ENCODE assay signal across 8 mouse cellular contexts in genomic region chr4:109430854-109431253, GRCm38 (mm10). TPM values are rescaled to one million over a fixed set of nuclear protein-coding genes. Genes with fewer than 3 reads are reported as not detected.
DNase-seq lines count a peak whose midpoint lies in the region; ATAC-seq and TF ChIP-seq lines count a peak whose summit lies in the region.

No protein-coding gene starts in this region.

- H3K4me1 ChIP-seq in cerebellum, adult 2 months (ENCODE audit: control insufficient read depth, insufficient read depth, low read length) = peaks cover 7% of the 10 kb centered on the region; the same call in 1 of the 2 replicates
- no peaks in the 10 kb centered on the region for H3K4me1 ChIP-seq in intestine, embryonic 14.5 days (replicated peaks; ENCODE audit: control insufficient read depth, insufficient read depth, low read length)
- H3K4me1 ChIP-seq in liver, embryonic 11.5 days (replicated peaks; ENCODE audit: control insufficient read depth, insufficient read depth, low read length) = peaks cover 17% of the 10 kb centered on the region

- no peaks in the 10 kb centered on the region for H3K9me3 ChIP-seq in intestine, embryonic 14.5 days (ENCODE audit: control insufficient read depth, low read length)
- no peaks in the 10 kb centered on the region for H3K9me3 ChIP-seq in liver, embryonic 11.5 days (ENCODE audit: control insufficient read depth, low read length)

- no peak for TF ChIP-seq POLR2A in cerebellum, adult 2 months (IDR thresholded peaks at IDR 0.05; ENCODE audit: borderline replicate concordance, insufficient read depth, low read length)

- ATAC-seq in intestine, embryonic 14.5 days (replicated peaks; ENCODE audit: low FRiP score, low TSS enrichment, low read depth) = peak; percentile 80
- peak; percentile 81 for ATAC-seq in liver, embryonic 11.5 days (replicated peaks; ENCODE audit: low FRiP score)

- peak; percentile 59; the same call in 1 of the 2 replicates for TF ChIP-seq CTCF in cerebellum, adult 2 months (IDR thresholded peaks at IDR 0.05; ENCODE audit: borderline replicate concordance, insufficient read depth, low read depth, low read length)

- no peak overlapping the region for H3K9ac ChIP-seq in intestine, embryonic 14.5 days (ENCODE audit: low read length)
- no peak overlapping the region for H3K9ac ChIP-seq in liver, embryonic 11.5 days (ENCODE audit: low read depth, low read length)

- no peak overlapping the region for H3K4me3 ChIP-seq in cerebellum, adult 2 months (replicated peaks; ENCODE audit: insufficient read depth, low read depth, low read length)
- no peak overlapping the region for H3K4me3 ChIP-seq in intestine, embryonic 14.5 days (ENCODE audit: low read depth, low read length)
- no peak overlapping the region for H3K4me3 ChIP-seq in liver, embryonic 11.5 days (ENCODE audit: low read depth, low read length)

- H3K27me3 ChIP-seq in cerebellum, adult 2 months (ENCODE audit: control insufficient read depth, insufficient read depth, low read length) = no peaks in the 10 kb centered on the region
- no peaks in the 10 kb centered on the region for H3K27me3 ChIP-seq in intestine, embryonic 14.5 days (replicated peaks; ENCODE audit: control insufficient read depth, insufficient read depth, low read length)
- no peaks in the 10 kb centered on the region for H3K27me3 ChIP-seq in liver, embryonic 11.5 days (replicated peaks; ENCODE audit: control insufficient read depth, insufficient read depth, low read length)

- intact Hi-C loops in gastrocnemius, postnatal 14 days (cut with DNase I; ENCODE audit: low total_unique reads) = no loop called here

- H3K27ac ChIP-seq in cerebellum, adult 2 months (ENCODE audit: insufficient read depth, low read length) = no peak overlapping the region
- H3K27ac ChIP-seq in intestine, embryonic 14.5 days (ENCODE audit: low read depth) = no peak overlapping the region
- no peak overlapping the region for H3K27ac ChIP-seq in liver, embryonic 11.5 days (ENCODE audit: low read depth, low read length)

- no peaks in the 10 kb centered on the region for H3K36me3 ChIP-seq in intestine, embryonic 14.5 days (ENCODE audit: control insufficient read depth, insufficient read depth, low read length)
- H3K36me3 ChIP-seq in liver, embryonic 11.5 days (ENCODE audit: control insufficient read depth, insufficient read depth, low read length) = no peaks in the 10 kb centered on the region

- no peak overlapping the region for H3K4me2 ChIP-seq in intestine, embryonic 14.5 days (ENCODE audit: low read length)
- H3K4me2 ChIP-seq in liver, embryonic 11.5 days = no peak overlapping the region

- peak; percentile 46 to 61 for DNase-seq in urinary bladder, adult 18-20 months (ENCODE audit: low spot score in 2 of 2)
- no peak for DNase-seq in urinary bladder, postnatal 10 days (ENCODE audit: low spot score)
- DNase-seq in cerebellum, adult 2 months = peak; percentile 55 to 56
- peak; percentile 57 for DNase-seq in gastrocnemius, postnatal 14 days
- peak; percentile 75 for DNase-seq in intestine, embryonic 14.5 days (ENCODE audit: low spot score)
- no peak for DNase-seq in liver, embryonic 11.5 days (ENCODE audit: low spot score)
- peak; percentile 10 to 51 for DNase-seq in natural killer cell, adult 2 months (ENCODE audit: low spot score in 2 of 2)
- DNase-seq in thymus, postnatal 25 days = peak; percentile 62

- WGBS in cerebellum, adult 2 months = 52% methylated on average over 13 of the region's 13 CpGs
- 42% methylated on average over 13 of the region's 13 CpGs for WGBS in intestine, embryonic 14.5 days
- 37% methylated on average over 13 of the region's 13 CpGs for WGBS in liver, embryonic 11.5 days

RNA-seq across cellular contexts. Expression of gene Ttc39a, which starts 24.4 kb away (rescaled TPM):
- polyA plus RNA-seq in cerebellum, adult 2 months (2012; rRNA removed) = 15.9 and 16.3 TPM in 2 replicates
- total RNA-seq in gastrocnemius, postnatal 14 days (2021) = under 1 TPM; 0.25 to 0.44 TPM
- 11.9 and 14.7 TPM in 2 replicates for polyA plus RNA-seq in intestine, embryonic 14.5 days (2014; fragmentation: Nextera tagmentation; extraction: Ambion mirVana)
- 10.9 and 12.0 TPM in 2 replicates for polyA plus RNA-seq in liver, embryonic 11.5 days (2014; fragmentation: Nextera tagmentation; extraction: Ambion mirVana)

RNA-seq across cellular contexts. Expression of gene Rnf11, which starts 53.7 kb away (rescaled TPM):
- polyA plus RNA-seq in cerebellum, adult 2 months (2012; rRNA removed) = 145 and 161 TPM in 2 replicates
- total RNA-seq in gastrocnemius, postnatal 14 days (2021) = 10 to 100 TPM; 84.3 to 86.8 TPM
- 38.5 and 40.0 TPM in 2 replicates for polyA plus RNA-seq in intestine, embryonic 14.5 days (2014; fragmentation: Nextera tagmentation; extraction: Ambion mirVana)
- 25.0 and 25.2 TPM in 2 replicates for polyA plus RNA-seq in liver, embryonic 11.5 days (2014; fragmentation: Nextera tagmentation; extraction: Ambion mirVana)

Comparison
In these comparisons a context has a peak if more than half of its experiments do, and no peak if none do; other contexts are left out.
1. DNase-seq: peak in urinary bladder, adult 18-20 months (2 of 2), cerebellum, adult 2 months (2 of 2), gastrocnemius, postnatal 14 days (single experiment), intestine, embryonic 14.5 days (single experiment), natural killer cell, adult 2 months (2 of 2) and thymus, postnatal 25 days (single experiment); none in urinary bladder, postnatal 10 days (single experiment) and liver, embryonic 11.5 days (single experiment).